Mouse (Mus musculus) forebrain, embryonic 15.5 days (tissue): ENCODE results near the gene Ogdh. TPM values are rescaled to one million over a fixed set of nuclear protein-coding genes. Genes with fewer than 3 reads are reported as not detected.

Experiments
- ATAC-seq: fragments of 200-750 bp; cut with Nextera tagmentation; replicated peaks from 2 replicates; pipeline ENCODE4 v1.8.0; 2017; ENCODE audit warnings: mild to moderate bottlenecking, moderate TSS enrichment, moderate library complexity
- H3K27ac ChIP-seq: fragments of 300-500 bp; sonication (generic); replicated peaks from 2 replicates; pipeline ENCODE4 v1.5.1; 2015; ENCODE audit warnings: mild to moderate bottlenecking, inconsistent platforms
- H3K27me3 ChIP-seq: fragments of 300-500 bp; sonication (generic); 2 replicates; pipeline ENCODE4 v1.6.1; 2015; ENCODE audit warnings: inconsistent platforms
- H3K36me3 ChIP-seq: fragments of 300-500 bp; sonication (generic); 2 replicates; pipeline ENCODE4 v1.6.1; 2015; ENCODE audit warnings: mild to moderate bottlenecking, inconsistent platforms
- H3K4me1 ChIP-seq: fragments of 300-500 bp; sonication (generic); 2 replicates; pipeline ENCODE4 v1.6.1; 2015; ENCODE audit warnings: inconsistent platforms
- H3K4me2 ChIP-seq: fragments of 300-500 bp; sonication (generic); replicated peaks from 2 replicates; pipeline ENCODE4 v1.6.1; 2015; ENCODE audit warnings: mild to moderate bottlenecking, inconsistent platforms
- H3K4me3 ChIP-seq: fragments of 300-500 bp; sonication (generic); 2 replicates; pipeline ENCODE4 v1.5.1; 2015; ENCODE audit warnings: mild to moderate bottlenecking, inconsistent platforms
- H3K9ac ChIP-seq: fragments of 300-500 bp; sonication (generic); replicated peaks from 2 replicates; pipeline ENCODE4 v1.6.1; 2015; ENCODE audit warnings: mild to moderate bottlenecking, inconsistent platforms
- H3K9me3 ChIP-seq: fragments of 300-500 bp; sonication (generic); 2 replicates; pipeline ENCODE4 v1.6.1; 2016; ENCODE audit warnings: inconsistent platforms
- WGBS: fragments of 180-500 bp; shearing (Covaris S2); methylation state at CpG from one replicate; pipeline ENCODE4 v1.1.7; 2015; ENCODE audit warnings: mixed read lengths; 5-methylcytosine and 5-hydroxymethylcytosine counted together
- polyA plus RNA-seq: library from polyadenylated mRNA; unstranded; fragments of >200 nt; fragmentation: Nextera tagmentation; extraction: Ambion mirVana; gene quantifications from 2 replicates; pipeline ENCODE4 v1.2.1, GENCODE M21; 2015

The Ogdh gene
- polyA plus RNA-seq, 1 experiment from 2014 or later = 88.0 TPM

- peak within 1 kb of the TSS; percentile 82 for H3K4me3 ChIP-seq
- H3K36me3 ChIP-seq = peaks cover 24% of the 10 kb centered on the region
- under 1% methylated on average over 39 of the region's 39 CpGs for WGBS
- H3K27me3 ChIP-seq = no peaks in the 10 kb centered on the region
- H3K9ac ChIP-seq = peak within 1 kb of the TSS; percentile 93
- ATAC-seq = peak; percentile 98
- H3K27ac ChIP-seq = peak within 1 kb of the TSS; percentile 92
- peaks cover 31% of the 10 kb centered on the region for H3K4me1 ChIP-seq
- no peaks in the 10 kb centered on the region for H3K9me3 ChIP-seq
- H3K4me2 ChIP-seq = peak within 1 kb of the TSS; percentile 82
Observed at GRCm38 (mm10) chr11:6274387-6275093, 16.9 kb upstream of the Ogdh start, which contains the start of gene Tmed4. Gene Tmed4 (minus strand): TSS chr11:6274870.

GRCm38 (mm10) chr11:6275094-6275484, 16.3 kb upstream of the Ogdh start:
- no peaks in the 10 kb centered on the region for H3K9me3 ChIP-seq
- peak overlapping the region; percentile 82 for H3K4me2 ChIP-seq
- no peak for ATAC-seq
- WGBS = 25% methylated on average over 7 of the region's 7 CpGs
- H3K27ac ChIP-seq = peak overlapping the region; percentile 92
- peaks cover 31% of the 10 kb centered on the region for H3K4me1 ChIP-seq
- peak overlapping the region; percentile 82 for H3K4me3 ChIP-seq
- peaks cover 21% of the 10 kb centered on the region for H3K36me3 ChIP-seq
- no peaks in the 10 kb centered on the region for H3K27me3 ChIP-seq
- peak overlapping the region; percentile 93 for H3K9ac ChIP-seq

- no peaks in the 10 kb centered on the region for H3K27me3 ChIP-seq
- H3K9me3 ChIP-seq = no peaks in the 10 kb centered on the region
- no peak overlapping the region for H3K9ac ChIP-seq
- no peak overlapping the region for H3K4me3 ChIP-seq
- peaks cover 31% of the 10 kb centered on the region for H3K4me1 ChIP-seq
- no peak overlapping the region for H3K27ac ChIP-seq
- WGBS = 85% methylated on average over 3 of the region's 3 CpGs
- no peak for ATAC-seq
- no peak overlapping the region for H3K4me2 ChIP-seq
- H3K36me3 ChIP-seq = peaks cover 8% of the 10 kb centered on the region; the same call in 1 of the 2 replicates
Observed at GRCm38 (mm10) chr11:6276466-6276865, 15.0 kb upstream of the Ogdh start.

GRCm38 (mm10) chr11:6282940-6283339, 8.5 kb upstream of the Ogdh start:
- H3K27ac ChIP-seq = no peak overlapping the region

GRCm38 (mm10) chr11:6290138-6290537, 1.3 kb upstream of the Ogdh start:
- Histone ChIP-seq H3K27me3 (no peaks in the 10 kb centered on the region), H3K4me2 (no peak overlapping the region), H3K27ac (no peak overlapping the region), H3K4me3 (no peak overlapping the region), H3K4me1 (peaks cover 12% of the 10 kb centered on the region), H3K9me3 (no peaks in the 10 kb centered on the region), H3K9ac (no peak overlapping the region), H3K36me3 (no peaks in the 10 kb centered on the region)
- no peak for ATAC-seq
- WGBS = 94% methylated on average over 3 of the region's 3 CpGs

More at GRCm38 (mm10) chr11:6282940-6283339, 8.5 kb upstream of the Ogdh start:
- Histone ChIP-seq H3K4me1 (no peaks in the 10 kb centered on the region), H3K36me3 (no peaks in the 10 kb centered on the region), H3K9ac (no peak overlapping the region), H3K4me3 (no peak overlapping the region), H3K9me3 (no peaks in the 10 kb centered on the region), H3K4me2 (no peak overlapping the region), H3K27me3 (no peaks in the 10 kb centered on the region)
- ATAC-seq = no peak
- 68% methylated on average over 3 of the region's 3 CpGs for WGBS

GRCm38 (mm10) chr11:6290883-6291282, 550 bp upstream of the Ogdh start:
- H3K36me3 ChIP-seq = no peaks in the 10 kb centered on the region
- 30% methylated on average over 3 of the region's 3 CpGs for WGBS

GRCm38 (mm10) chr11:6292116-6292987, 919 bp downstream of the Ogdh start:
- H3K36me3 ChIP-seq = no peaks in the 10 kb centered on the region
- peak overlapping the region; percentile 56 for H3K9ac ChIP-seq
- 18% methylated on average over 33 of the region's 33 CpGs for WGBS
- peak overlapping the region; percentile 72 for H3K4me2 ChIP-seq
- no peaks in the 10 kb centered on the region for H3K27me3 ChIP-seq
- H3K4me3 ChIP-seq = peak overlapping the region; percentile 60
- H3K27ac ChIP-seq = peak overlapping the region; percentile 91
- H3K4me1 ChIP-seq = peaks cover 12% of the 10 kb centered on the region
- no peaks in the 10 kb centered on the region for H3K9me3 ChIP-seq
- ATAC-seq = peak; percentile 63

More at GRCm38 (mm10) chr11:6290883-6291282, 550 bp upstream of the Ogdh start:
- peak overlapping the region; percentile 60 for H3K4me3 ChIP-seq
- peak overlapping the region; percentile 91 for H3K27ac ChIP-seq
- peaks cover 12% of the 10 kb centered on the region for H3K4me1 ChIP-seq
- no peaks in the 10 kb centered on the region for H3K27me3 ChIP-seq
- no peaks in the 10 kb centered on the region for H3K9me3 ChIP-seq
- H3K9ac ChIP-seq = peak overlapping the region; percentile 56
- no peak for ATAC-seq
- peak overlapping the region; percentile 72 for H3K4me2 ChIP-seq

- no peaks in the 10 kb centered on the region for H3K9me3 ChIP-seq
- peaks cover 12% of the 10 kb centered on the region for H3K4me1 ChIP-seq
- 94% methylated on average over 4 of the region's 4 CpGs for WGBS
- no peaks in the 10 kb centered on the region for H3K27me3 ChIP-seq
- peak overlapping the region; percentile 72; the same call in 1 of the 2 replicates for H3K4me2 ChIP-seq
- peaks cover 4% of the 10 kb centered on the region for H3K36me3 ChIP-seq
- peak overlapping the region; percentile 60 for H3K4me3 ChIP-seq
- no peak overlapping the region for H3K27ac ChIP-seq
- no peak overlapping the region for H3K9ac ChIP-seq
- no peak for ATAC-seq
Observed at GRCm38 (mm10) chr11:6292988-6293349, 1.5 kb downstream of the Ogdh start.

GRCm38 (mm10) chr11:6293601-6294000, 2.2 kb downstream of the Ogdh start:
- Histone ChIP-seq H3K4me3 (no peak overlapping the region), H3K9me3 (no peaks in the 10 kb centered on the region), H3K4me2 (no peak overlapping the region), H3K36me3 (peaks cover 11% of the 10 kb centered on the region), H3K27me3 (no peaks in the 10 kb centered on the region), H3K4me1 (peaks cover 12% of the 10 kb centered on the region), H3K27ac (no peak overlapping the region), H3K9ac (no peak overlapping the region)
- no peak for ATAC-seq
- WGBS = 95% methylated on average over 2 of the region's 2 CpGs

GRCm38 (mm10) chr11:6294632-6295031, 3.2 kb downstream of the Ogdh start:
- Histone ChIP-seq H3K36me3 (peaks cover 17% of the 10 kb centered on the region), H3K4me1 (peaks cover 12% of the 10 kb centered on the region), H3K27ac (no peak overlapping the region), H3K4me2 (no peak overlapping the region), H3K9me3 (no peaks in the 10 kb centered on the region), H3K27me3 (no peaks in the 10 kb centered on the region), H3K9ac (no peak overlapping the region), H3K4me3 (no peak overlapping the region)
- 95% methylated on average over 4 of the region's 4 CpGs for WGBS
- ATAC-seq = no peak

GRCm38 (mm10) chr11:6296077-6296476, 4.6 kb downstream of the Ogdh start:
- Histone ChIP-seq H3K36me3 (peaks cover 17% of the 10 kb centered on the region), H3K27me3 (no peaks in the 10 kb centered on the region), H3K9ac (no peak overlapping the region), H3K27ac (no peak overlapping the region), H3K9me3 (no peaks in the 10 kb centered on the region), H3K4me2 (no peak overlapping the region), H3K4me1 (peaks cover 8% of the 10 kb centered on the region), H3K4me3 (no peak overlapping the region)
- no peak for ATAC-seq

GRCm38 (mm10) chr11:6299435-6299834, 8.0 kb downstream of the Ogdh start:
- Histone ChIP-seq H3K4me3 (no peak overlapping the region), H3K4me2 (no peak overlapping the region), H3K27me3 (no peaks in the 10 kb centered on the region), H3K4me1 (no peaks in the 10 kb centered on the region), H3K27ac (no peak overlapping the region), H3K36me3 (peaks cover 17% of the 10 kb centered on the region), H3K9me3 (no peaks in the 10 kb centered on the region), H3K9ac (no peak overlapping the region)
- 89% methylated on average over 2 of the region's 2 CpGs for WGBS
- ATAC-seq = no peak
